Mouse (Mus musculus): Measurements from ENCODE around the gene Kctd7.

Gene Kctd7

DNA sequence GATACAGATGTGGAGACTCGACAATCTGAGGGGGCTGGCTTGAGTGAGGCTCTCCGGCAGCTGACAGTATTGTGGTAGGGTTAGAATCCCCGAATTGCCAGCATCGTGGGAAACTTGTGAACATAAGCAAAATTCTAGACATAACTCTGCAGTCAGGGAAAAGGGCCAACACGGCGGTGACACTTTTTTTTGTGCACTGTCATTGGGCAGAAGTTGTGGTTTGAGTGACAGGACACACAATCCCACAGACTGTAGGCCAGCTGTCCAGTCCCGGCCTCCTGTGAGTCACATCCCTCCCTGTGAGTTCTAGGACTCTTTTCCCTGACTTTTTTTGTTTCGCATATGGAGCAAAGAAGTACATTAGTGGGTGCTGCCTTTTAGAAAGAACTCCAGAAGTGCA, 1.3 kb downstream of the Kctd7 start:
- peak in 1 of 2 experiments; percentile 52 for DNase-seq

DNA sequence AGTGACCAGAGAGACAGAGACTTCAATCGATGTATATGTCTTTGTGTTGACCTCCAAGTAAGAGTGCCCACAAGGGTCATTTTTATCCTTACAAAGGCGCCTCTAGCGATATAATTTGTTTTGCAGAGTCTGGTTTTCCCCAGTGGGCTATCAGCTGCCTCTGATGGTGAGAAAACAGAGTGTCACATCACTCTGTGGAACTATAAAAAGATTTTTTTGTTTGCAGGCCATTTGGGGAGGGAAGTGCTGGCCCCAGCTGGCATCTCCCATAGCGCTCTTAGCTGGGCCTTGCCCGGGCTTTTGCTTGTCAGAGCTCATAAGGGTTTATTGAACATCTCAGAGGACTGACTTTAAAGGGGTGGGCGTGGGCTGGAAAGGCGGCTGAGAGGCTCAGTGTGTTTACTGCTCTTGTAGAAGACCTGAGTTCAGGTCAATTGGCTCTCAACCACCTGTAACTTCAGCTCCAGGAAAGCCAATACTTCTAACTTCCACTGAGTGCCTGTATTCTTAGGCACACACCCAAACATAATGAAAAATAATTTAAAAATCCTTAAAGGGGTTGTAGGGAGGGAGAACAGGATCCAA, 5.2 kb downstream of the Kctd7 start:
- DNase-seq = peak in 1 of 2 experiments; percentile 47

DNA sequence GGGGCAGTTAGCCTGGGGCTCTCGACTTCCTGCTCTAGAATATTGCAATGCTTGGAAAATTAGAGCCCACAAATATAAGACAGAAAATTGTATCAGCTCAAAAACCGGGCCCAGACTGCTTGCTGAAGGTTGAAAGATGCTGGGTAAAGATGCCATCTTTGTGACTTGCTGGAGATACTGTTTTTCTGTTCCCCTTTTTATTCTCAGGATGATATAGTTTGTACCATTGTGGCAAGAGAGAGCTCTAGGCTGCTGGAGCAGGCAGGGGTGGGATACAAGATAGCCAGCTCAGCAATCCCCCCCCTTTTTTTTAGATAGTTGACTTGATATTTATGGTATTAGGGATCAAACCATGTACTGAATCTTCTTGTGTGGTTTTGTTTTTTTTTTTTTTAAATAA, 9.6 kb downstream of the Kctd7 start:
- no peak for DNase-seq

DNA sequence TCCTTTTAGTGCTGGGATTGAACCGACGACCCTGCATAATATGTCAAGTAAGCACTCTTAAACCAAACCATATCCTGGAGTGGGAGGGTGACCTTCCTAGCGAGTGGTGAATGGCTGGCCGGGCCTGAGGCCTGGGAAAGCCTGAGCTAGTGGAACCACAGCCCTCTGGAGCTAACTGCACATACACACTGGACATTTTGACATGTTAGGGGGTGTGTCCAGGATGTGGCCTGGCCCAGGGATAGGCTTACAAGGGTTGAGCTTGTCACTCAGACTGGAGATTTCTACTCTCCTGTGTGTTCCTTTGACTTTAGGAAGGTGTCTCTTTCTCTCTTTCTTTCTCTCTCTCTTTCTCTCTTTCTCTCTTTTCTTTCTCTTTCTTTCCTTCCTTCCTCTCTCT, 13.9 kb downstream of the Kctd7 start:
- DNase-seq = no peak

DNA sequence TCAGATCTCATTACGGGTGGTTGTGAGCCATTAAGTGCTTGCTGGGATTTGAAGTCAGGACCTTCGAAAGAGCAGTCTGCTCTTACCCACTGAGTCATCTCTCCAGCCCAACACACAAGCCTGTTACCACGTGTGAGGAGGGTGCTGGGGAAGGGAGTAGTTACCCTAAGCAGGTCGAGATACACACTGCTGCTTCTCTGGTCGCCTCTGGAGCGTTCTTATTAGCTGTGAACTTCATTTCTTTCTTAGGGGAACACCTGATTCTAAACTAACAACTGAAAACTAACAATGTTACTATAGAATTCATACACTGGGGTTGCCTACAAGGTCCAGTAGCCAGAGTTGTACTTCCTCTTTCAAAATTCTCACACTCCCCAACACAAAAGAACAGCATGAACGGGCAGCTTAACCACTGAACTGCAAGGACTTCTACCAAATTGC, 15.1 kb downstream of the Kctd7 start:
- DNase-seq = no peak

DNA sequence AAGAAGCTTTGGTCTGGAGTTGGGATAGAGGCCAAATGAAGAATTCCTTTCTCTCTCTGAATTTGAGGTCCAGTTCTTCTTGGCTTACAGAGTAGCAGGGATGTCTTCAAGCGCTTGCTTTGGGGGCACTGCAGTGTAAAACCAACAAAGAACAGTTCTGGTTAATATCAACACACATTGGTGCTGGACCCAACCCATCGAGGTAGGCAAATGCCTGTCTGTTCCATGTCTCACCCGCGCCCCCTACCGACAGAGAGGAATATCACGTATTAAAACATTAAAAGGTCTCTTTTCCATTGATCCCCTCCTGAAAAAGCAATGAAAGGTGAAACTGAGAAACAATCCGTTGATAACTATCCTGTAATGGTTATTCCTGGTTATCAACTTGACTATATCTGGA, 19.0 kb downstream of the Kctd7 start:
- peak; percentile 55 to 80 for DNase-seq

DNA sequence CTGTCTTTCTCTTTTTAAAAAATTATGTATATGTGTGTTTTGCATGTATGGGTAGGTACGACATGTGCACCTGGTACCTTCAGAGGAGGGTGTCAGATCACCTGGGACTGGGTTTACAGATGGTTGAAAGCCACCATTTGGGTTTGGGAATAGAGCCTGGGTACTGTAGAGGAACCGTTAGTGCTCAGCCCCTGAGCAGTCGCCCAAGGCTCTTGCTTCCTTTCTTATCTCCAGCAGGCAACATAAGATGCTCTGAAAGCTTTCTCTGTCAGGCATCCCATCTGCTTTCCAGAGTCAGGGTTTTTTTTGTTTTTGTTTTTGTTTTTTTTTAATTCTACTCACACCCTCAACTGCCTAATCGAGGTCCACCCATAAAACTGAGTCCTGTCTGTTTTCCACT, 20.6 kb downstream of the Kctd7 start:
- no peak for DNase-seq

DNA sequence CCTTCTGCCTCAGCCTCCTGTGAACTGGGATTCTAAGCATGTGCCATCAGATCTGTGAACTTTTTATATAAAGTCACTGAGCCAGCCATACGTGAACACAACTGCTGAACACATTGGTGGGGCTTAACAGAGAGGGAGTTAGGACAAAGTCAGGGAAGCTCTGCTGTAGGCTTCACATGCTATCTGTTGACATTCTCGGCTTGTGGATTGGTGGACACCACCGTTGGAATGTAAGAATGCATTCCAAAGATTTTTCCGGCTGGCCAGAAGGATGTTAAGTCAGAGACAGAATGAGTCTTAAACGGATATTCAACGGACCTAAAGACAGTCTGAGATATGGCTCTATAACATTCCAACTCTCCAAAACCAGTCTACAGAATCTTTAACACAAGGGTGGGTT, 24.4 kb downstream of the Kctd7 start:
- DNase-seq = no peak

DNA sequence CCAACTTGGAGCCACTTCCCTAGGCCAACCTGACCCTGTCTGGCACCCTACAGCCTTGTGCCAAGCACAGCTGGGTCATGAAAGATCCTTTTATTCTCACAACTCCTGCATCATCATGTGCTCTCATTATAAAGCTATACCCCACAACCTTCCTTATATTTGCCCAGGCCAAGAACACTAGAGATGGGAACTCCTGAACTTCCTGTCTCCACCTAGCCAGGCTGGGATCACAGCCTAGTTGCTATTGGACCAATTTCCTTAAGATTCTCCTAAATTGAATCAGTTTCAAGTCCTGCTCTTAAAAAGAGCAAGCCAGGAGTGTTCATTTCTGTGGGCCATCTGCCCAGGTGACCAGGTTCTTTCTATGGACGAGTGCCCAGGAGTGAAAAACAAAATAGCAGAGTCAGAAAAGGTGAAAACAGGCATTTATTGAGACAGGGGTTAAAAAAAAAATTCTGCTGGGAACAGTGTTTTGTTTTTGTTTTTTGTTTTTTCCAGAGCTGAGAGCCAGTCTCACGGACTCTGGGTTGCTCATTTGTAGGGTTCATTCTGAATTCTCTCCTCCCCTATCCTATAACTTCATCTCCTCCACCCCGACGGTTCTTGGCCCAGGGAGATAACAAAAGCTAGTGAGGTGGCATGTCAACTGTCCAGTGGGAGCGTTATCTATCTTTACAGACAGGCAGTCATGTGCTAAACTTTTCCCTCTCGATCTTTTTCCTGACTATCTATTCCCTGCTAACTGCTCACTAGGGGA, 26.2 kb downstream of the Kctd7 start:
- DNase-seq = no peak

DNA sequence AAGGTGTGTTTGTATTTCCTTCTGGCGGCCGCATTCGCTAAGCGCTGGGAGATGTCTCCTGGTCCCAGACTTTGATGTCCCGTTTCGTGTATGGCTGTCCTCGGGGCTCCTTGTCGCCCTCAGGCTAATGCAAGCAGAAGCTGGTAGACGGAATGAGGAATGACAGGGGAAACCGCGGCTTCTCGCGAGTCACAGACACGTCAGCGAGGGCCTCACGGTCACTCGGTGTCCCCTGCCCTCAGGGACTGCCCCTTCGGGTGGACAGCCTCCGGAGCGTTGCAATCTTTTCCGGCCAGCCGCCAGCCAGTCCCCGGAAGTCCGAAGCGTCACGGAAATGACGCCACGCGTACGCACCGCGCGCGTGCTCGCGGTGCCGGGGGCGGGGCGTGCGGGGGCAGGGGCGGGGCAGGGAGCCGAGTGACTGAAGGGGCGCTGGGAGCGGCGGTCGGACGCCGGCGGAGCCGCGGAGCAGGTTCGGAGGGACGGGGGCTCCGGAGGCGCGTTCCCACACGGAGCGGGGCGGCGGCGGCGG, 26.8 kb downstream of the Kctd7 start, which contains the start of gene Rabgef1:
Gene Rabgef1, plus strand, starts transcription at position 376 of the 532 bp plus-strand sequence.
- DNase-seq = peak; percentile 97

DNA sequence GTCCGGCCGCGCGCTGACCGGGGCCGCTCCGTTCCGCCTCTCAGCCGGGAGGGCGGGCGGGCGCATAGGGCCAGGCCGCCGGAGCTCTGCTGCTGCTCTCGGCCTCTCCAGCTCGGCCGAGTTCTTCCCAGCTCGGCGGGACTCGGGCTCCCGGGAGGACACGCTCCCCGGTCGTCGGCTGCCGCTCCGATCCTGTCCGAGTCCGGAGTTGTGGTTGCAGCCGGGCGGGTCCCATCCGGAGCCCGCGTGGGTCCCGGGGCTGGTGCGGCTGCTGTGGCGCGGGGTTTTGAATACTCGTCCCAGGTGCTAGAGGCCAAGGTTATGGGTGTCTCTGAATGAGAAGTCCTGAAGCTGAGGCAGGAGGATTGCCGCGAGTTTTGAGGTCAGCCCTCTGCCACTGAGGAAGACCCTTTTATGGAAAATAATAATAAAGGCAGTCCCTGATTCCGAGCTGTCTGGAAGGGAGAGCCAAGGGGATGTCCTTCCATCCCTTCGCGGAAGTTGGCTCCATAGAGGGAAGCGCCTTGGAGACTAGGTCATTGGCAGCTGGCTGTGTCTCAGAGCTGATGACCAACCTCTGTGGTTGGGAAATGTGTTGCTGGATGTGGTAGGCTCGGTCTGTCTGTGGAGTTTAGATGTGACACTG, 27.4 kb downstream of the Kctd7 start:
- peak; percentile 63 to 71 for DNase-seq

DNA sequence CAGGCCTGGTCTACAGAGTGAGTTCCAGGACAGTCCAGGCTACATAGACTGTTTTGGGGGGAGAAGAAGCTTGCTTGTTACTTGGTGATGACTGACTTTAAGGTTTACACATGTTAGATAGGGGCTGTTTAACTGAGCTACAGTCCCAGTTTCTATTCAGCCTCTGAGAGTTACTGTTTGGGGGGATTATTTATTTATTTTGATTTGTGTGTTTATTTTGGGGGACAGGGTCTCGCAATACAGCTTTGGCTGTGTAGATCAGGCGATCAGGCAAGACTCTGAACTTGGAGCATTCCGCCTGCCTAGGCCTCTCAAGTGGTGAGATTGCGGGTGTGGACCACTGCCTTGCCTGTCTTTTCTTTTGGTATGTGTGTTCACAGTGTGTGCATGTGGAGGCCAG, 28.4 kb downstream of the Kctd7 start:
- no peak for DNase-seq

DNA sequence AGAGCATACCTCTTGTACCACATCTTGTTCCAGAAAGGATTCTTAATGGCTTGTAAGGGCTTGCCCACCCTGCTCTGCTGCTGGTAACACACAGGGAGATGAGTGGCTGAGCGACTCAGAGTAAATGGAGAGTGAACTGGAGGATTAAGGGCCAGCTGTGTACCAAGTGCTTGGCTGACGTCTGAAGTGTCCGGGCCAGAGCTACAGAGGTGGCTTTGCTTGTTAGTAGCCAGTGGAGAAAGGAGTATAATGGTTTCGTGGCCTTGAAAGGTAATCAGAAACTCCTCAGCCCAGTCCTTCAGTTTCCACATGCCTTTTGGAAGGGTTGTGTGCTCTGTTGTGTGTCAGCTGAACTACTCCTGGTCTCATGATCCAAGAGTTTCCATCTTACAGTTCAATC, 33.2 kb downstream of the Kctd7 start:
- peak; percentile 44 to 77 for DNase-seq

DNA sequence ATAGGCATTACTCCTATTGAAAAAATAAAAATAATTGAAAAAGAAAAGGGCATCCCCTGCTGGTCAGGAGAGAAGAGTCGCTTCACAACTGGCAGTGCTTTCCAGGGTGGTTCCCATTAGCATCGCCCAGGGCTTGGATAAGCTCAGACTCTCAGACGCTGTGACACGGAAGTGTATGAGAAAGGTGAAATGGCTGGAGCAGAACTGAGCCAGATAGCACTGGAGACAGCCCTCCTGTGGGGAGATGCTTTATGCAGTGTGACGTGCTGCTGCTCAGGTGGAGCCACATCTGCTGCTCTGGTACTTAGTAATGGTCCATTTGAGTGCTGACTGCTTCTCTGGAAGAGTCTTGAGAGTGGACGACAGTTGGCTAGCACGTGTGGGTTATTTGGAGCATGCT, 35.7 kb downstream of the Kctd7 start:
- no peak for DNase-seq

DNA sequence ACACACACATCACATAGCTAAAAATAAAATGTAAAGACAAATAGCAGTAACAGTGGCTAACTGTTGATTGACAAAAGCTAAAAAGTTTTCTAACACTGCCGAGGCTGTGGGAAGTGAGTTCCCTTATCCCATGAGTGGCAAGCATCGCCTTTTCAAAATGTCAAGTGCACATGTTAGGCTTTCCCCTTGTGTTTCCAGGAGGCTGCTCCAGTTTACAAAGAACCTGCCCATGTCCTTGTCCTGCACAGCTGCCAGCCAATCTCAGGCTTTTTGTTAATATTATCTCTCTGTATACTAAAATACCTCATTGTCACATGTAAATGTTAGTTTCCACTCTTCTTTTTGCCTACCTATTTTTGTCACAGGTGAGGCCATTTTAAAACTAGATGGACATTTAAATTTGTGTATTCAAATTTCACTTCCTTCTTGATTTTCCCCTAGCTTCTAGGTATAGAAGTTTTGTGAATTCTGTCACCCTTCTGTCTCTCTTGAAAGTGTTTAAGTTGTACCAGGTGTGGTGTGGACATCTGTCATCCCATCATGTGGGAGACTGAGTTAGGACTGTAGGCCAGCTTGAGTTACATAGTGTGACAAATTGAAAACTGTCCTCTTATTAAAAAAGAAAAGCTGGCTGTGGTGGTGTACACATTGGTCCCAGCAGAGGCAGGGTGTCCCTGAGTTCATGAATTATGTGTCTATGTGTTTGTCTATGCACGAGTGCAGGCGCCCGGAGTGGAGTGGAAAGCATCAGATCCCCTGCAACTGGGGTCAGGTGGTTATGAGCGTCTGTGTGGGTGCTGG, 37.3 kb downstream of the Kctd7 start:
- no peak for DNase-seq

DNA sequence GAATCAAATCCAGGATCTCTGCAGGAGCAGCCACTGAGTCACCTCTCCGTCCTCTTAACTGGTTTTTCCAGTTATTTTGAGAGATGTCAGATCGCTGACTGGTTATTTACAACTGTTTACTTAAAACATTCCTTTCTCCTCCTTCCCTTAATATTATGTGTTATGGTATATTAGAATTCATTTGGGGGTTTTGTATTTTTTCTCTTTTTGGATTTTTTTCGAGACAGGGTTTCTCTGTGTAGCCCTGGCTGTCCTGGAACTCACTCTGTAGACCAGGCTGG, 37.8 kb downstream of the Kctd7 start:
- DNase-seq = no peak

DNA sequence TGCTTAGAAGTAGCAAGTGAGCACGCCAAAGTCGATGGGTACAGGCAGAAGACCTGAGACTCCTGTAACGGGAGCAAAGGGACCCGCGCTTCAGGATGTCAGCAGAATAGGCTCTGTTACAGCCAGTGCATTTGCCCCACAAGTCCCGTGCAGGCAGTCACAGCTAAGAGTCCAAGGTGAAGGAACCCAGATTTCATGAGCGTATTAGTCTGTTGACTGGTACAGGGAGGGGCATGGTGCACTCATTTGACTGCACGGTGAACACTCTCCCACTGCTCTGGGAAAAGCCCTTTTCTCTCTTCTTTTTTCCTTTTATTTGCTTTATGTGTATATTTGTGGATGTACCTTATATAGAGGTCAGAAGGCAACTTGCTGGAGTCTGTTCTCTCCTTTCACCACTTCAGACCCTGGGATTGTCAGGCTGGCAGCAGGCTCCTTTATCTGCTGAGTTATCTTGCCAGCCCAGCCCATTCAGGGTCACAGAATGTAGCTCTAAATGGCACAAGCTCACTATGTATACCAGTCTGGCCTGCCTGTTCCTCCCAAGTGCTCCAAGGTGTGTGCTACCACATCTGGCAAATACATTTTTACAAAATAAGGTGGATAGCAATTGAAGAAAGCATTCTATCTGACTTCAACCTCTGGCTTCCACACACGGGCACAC, 39.7 kb downstream of the Kctd7 start:
- no peak for DNase-seq

DNA sequence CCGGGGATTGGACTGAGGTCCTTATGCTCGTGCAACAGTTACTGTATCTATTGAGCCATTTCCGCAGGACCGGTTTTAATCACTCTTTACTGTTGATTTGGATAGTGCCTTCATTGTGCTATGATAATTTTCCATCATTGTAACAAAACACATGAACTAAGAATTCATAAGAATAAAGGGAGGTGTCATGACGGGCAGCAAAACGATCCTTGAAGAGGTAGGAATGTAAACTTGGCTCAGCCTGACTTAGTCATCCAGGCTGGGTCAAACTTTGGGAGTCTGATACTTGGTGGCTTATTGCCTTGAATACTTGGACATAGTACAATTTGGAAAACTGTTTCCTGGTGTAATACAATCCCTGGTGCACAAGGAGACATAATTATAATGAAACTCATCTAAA, 40.7 kb downstream of the Kctd7 start:
- no peak for DNase-seq

DNA sequence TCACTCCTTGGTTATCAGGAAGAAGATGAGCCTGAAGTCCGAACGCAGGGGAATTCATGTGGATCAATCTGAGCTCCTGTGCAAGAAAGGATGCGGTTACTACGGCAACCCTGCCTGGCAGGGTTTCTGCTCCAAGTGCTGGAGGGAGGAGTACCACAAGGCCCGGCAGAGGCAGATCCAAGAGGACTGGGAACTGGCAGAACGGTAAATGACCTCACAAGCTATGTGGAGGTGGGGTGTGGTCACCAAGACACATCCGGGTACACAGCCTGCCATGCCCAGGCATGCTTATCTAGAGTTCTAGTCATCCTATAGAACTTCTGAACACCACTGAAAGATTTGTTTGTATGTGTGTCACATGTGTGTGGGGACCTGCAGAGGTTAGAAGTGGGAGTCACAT, 42.7 kb downstream of the Kctd7 start:
- peak in 1 of 2 experiments; percentile 45 for DNase-seq

DNA sequence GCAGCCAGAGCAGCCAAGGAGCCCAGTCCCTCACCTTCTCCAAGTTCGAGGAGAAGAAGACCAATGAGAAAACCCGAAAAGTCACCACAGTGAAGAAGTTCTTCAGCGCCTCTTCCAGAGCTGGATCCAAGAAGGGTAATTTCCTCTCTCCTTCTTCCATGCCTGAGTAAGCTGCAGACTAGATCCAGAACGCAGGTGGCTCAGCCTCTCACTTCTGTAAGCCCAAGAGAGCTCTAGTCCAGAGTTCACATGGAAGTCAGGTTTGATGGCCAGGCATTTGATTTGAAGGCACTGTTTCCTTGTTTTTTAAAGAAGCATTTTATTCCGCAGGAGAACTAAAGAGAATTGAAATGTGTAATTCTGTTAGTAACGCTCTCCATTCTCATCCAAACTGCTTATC, 46.2 kb downstream of the Kctd7 start:
- DNase-seq = peak in 1 of 2 experiments; percentile 12

DNA sequence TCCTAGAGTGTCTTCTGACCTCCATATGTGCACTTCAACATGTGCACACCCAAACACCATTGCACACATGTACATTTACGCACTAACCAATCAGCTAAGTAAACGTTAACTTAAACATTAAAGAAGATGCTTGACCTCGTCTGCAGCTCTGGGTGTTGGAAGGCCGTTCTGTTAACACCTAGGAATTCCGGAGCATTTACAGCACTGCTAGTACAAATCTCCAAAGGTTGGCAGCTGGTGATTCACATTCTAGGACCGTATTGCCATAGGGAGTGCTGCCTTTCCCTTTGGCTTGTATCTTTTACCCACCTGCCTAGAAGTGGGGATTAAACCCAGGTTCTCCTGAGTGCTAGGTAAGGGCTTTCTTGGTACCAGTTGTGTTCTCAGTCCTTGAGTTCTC, 47.2 kb downstream of the Kctd7 start:
- no peak for DNase-seq

DNA sequence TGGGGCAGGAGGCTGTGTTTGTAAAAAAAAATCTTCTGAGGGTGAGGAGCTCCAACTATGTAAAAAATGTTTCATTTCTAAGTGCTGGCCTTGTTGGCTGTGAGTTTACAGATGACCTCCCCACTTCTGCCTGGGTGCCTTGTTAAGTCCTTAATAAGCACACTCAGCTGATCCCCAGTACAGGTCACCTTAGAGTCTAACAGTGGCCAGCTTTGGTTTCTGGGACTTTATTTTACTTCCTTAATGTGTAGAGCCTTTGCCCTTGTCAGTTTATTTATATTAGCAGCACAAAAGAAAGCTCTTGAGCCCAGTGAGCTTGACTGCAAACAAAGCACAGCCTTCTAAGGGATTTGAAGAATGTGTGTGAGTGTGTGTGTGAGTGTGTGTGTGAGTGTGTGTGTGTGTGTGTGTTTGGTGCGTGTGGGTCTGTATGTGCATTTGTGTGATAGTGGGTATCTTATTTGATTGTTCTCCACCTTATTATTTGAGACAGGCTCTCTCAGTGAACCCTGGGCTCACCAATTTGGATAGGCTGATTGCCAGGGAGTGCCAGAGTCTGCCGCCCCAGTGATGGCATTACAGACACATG, 47.8 kb downstream of the Kctd7 start:
- DNase-seq = peak; percentile 52 to 73
